Mouse (Mus musculus) myocyte (in vitro differentiated cells): ENCODE data around the gene Plcg2.

Experiments used
- CEBPB ChIP-seq: IDR thresholded peaks from 2 replicates; pipeline ENCODE4 v1.6.1; 2011; ENCODE audit warnings: mild to moderate bottlenecking, moderate library complexity; ENCODE audit not compliant: poor library complexity, insufficient read depth, severe bottlenecking
- E2F4 ChIP-seq: IDR thresholded peaks from one replicate; pipeline ENCODE4 v1.6.1; 2011; ENCODE audit warnings: mild to moderate bottlenecking, control low read depth, moderate library complexity; ENCODE audit not compliant: insufficient read depth
- MAX ChIP-seq: IDR thresholded peaks from one replicate; pipeline ENCODE4 v1.6.1; 2011; ENCODE audit warnings: low read depth, mild to moderate bottlenecking, control low read depth
- MYOD1 ChIP-seq, 3 experiments: IDR thresholded peaks; one replicate each; pipeline ENCODE4 v1.6.1; 2011; ENCODE audit warnings: control low read depth in 2 of 3, low read depth in 2 of 3, mild to moderate bottlenecking in 2 of 3, moderate library complexity in 1 of 3; ENCODE audit not compliant: insufficient read length in 2 of 3, control insufficient read depth in 1 of 3
- MYOG ChIP-seq, 3 experiments: IDR thresholded peaks; one replicate each; pipeline ENCODE4 v1.6.1; 2011; ENCODE audit warnings: control low read depth in 2 of 3, low read depth in 2 of 3, mild to moderate bottlenecking in 2 of 3; ENCODE audit not compliant: insufficient read length in 2 of 3, control insufficient read depth in 1 of 3, insufficient read depth in 1 of 3
- POLR2A ChIP-seq: IDR thresholded peaks from one replicate; pipeline ENCODE4 v1.6.1; 2011; ENCODE audit warnings: low read depth, mild to moderate bottlenecking, control low read depth, moderate library complexity; ENCODE audit not compliant: insufficient read length
- POLR2AphosphoS2 ChIP-seq: IDR thresholded peaks from one replicate; pipeline ENCODE4 v1.6.1; 2011; ENCODE audit warnings: low read depth, control low read depth; ENCODE audit not compliant: insufficient read length
- SRF ChIP-seq: IDR thresholded peaks from one replicate; pipeline ENCODE4 v1.6.1; 2011; ENCODE audit warnings: low read depth; ENCODE audit not compliant: control insufficient read depth, insufficient read length
- TCF12 ChIP-seq: IDR thresholded peaks from one replicate; pipeline ENCODE4 v1.6.1; 2011; ENCODE audit warnings: mild to moderate bottlenecking, control low read depth; ENCODE audit not compliant: poor library complexity, insufficient read depth, severe bottlenecking
- USF1 ChIP-seq: IDR thresholded peaks from one replicate; pipeline ENCODE4 v1.6.1; 2011; ENCODE audit warnings: low read depth, mild to moderate bottlenecking, control low read depth, moderate library complexity

GRCm38 (mm10) chr8:117532381-117532972 lies 34.4 kb downstream of the Plcg2 start:
- no peak for TF ChIP-seq MAX
- no peak for TF ChIP-seq POLR2A
- no peak for TF ChIP-seq MYOG (IDR thresholded peaks at IDR 0.05; ENCODE audit: control insufficient read depth in 1 of 3, insufficient read depth in 1 of 3, insufficient read length in 2 of 3, low read depth in 2 of 3)
- TF ChIP-seq POLR2AphosphoS2 = no peak
- TF ChIP-seq MYOD1 (IDR thresholded peaks at IDR 0.05; ENCODE audit: control insufficient read depth in 1 of 3, insufficient read length in 2 of 3, low read depth in 2 of 3) = no peak
- no peak for TF ChIP-seq TCF12
- TF ChIP-seq E2F4 = no peak
- no peak for TF ChIP-seq SRF
- no peak for TF ChIP-seq USF1
- no peak for TF ChIP-seq CEBPB
